Mouse (Mus musculus): ENCODE measurements around the gene Elmo1.
A peak's percentile ranks its signal among the peaks of the same experiment; 100 is the strongest.

- TF ChIP-seq POLR2AphosphoS2 (IDR thresholded peaks at IDR 0.05; ENCODE audit: low read length) (no peak), MAX (IDR thresholded peaks at IDR 0.05; ENCODE audit: low read length) (no peak), MYB (IDR thresholded peaks at IDR 0.05; ENCODE audit: low read depth, low read length) (no peak), EP300 (IDR thresholded peaks at IDR 0.05; ENCODE audit: low read depth in 1 of 2, low read length in 2 of 2) (no peak), NRF1 (IDR thresholded peaks at IDR 0.05; ENCODE audit: insufficient read depth, low read depth, low read length, poor library complexity, severe bottlenecking) (no peak), CTCF (IDR thresholded peaks at IDR 0.05 in 2 of 3, conservative IDR thresholded peaks at IDR 0.05 in 1 of 3; ENCODE audit: control insufficient read depth in 1 of 3, insufficient read depth in 1 of 3, low read depth in 2 of 3, low read length in 3 of 3, poor library complexity in 1 of 3, severe bottlenecking in 1 of 3) (peak; percentile 50 to 66 (median 60))
These were observed 381.3 kb downstream of the Elmo1 start for GRCm38 (mm10) chr13:20471732-20472131.
